ENCODE assay signal across 9 mouse cellular contexts in the genomic region with DNA sequence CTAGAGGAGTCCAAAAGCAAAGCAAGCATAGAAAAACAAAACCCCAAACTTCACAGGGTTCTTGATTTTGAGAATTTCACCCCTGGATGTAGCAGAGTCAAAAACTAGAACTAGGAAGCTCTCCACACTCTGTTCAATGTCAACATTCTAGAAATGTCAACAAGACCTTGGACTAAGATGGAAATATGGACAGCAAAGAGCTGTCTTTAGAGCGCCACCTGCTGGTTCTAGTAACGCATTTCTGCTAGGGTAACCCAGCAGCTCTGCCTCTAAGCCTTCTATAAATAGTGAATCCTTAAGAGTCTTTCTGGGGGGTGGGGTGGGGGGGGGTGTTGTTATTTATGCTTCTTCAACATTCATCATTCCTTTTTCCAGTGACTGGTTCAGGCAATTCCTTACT. TPM values are rescaled to one million over a fixed set of nuclear protein-coding genes. Genes with fewer than 3 reads are reported as not detected.
A peak's percentile ranks its signal among the peaks of the same experiment; 100 is the strongest.
DNase-seq lines count a peak whose midpoint lies in the region; ATAC-seq and TF ChIP-seq lines count a peak whose summit lies in the region.
"Had no signal": no experiment of that assay in that cellular context is flagged by ENCODE, and none has a peak within 500 bp of the region (broad histone marks: within the 10 kb centered on the region; RNA-seq: fewer than 3 reads in every experiment).

No protein-coding gene starts in this region.

- H3K27ac ChIP-seq in cerebellum, adult 2 months (ENCODE audit: insufficient read depth, low read length), result no peak overlapping the region
- H3K27ac ChIP-seq in intestine, embryonic 14.5 days (ENCODE audit: low read depth), result no peak overlapping the region

- ATAC-seq in common myeloid progenitor, adult 5-6 weeks (replicated peaks; ENCODE audit: low read depth, poor library complexity, severe bottlenecking), result peak; percentile 60
- no peak for ATAC-seq in intestine, embryonic 14.5 days (replicated peaks; ENCODE audit: low FRiP score, low TSS enrichment, low read depth)

- no peak overlapping the region for H3K4me3 ChIP-seq in cerebellum, adult 2 months (replicated peaks; ENCODE audit: insufficient read depth, low read depth, low read length)
- H3K4me3 ChIP-seq in intestine, embryonic 14.5 days (ENCODE audit: low read depth, low read length), result no peak overlapping the region
- no peak overlapping the region for H3K4me3 ChIP-seq in lung, adult 2 months (replicated peaks; ENCODE audit: extremely low read depth, low read depth, low read length)

- no peak for TF ChIP-seq POLR2A in cerebellum, adult 2 months (IDR thresholded peaks at IDR 0.05; ENCODE audit: borderline replicate concordance, insufficient read depth, low read length)
- no peak for TF ChIP-seq POLR2A in lung, adult 2 months (IDR thresholded peaks at IDR 0.05; ENCODE audit: borderline replicate concordance, extremely low read depth, low read depth, low read length)

- no peaks in the 10 kb centered on the region for H3K4me1 ChIP-seq in cerebellum, adult 2 months (ENCODE audit: control insufficient read depth, insufficient read depth, low read length)
- H3K4me1 ChIP-seq in intestine, embryonic 14.5 days (replicated peaks; ENCODE audit: control insufficient read depth, insufficient read depth, low read length), result no peaks in the 10 kb centered on the region
- peaks cover 16% of the 10 kb centered on the region for H3K4me1 ChIP-seq in lung, adult 2 months (ENCODE audit: control insufficient read depth, insufficient read depth, low read length)

- H3K27me3 ChIP-seq in cerebellum, adult 2 months (ENCODE audit: control insufficient read depth, insufficient read depth, low read length), result no peaks in the 10 kb centered on the region
- H3K27me3 ChIP-seq in intestine, embryonic 14.5 days (replicated peaks; ENCODE audit: control insufficient read depth, insufficient read depth, low read length), result no peaks in the 10 kb centered on the region

- TF ChIP-seq CTCF in cerebellum, adult 2 months (IDR thresholded peaks at IDR 0.05; ENCODE audit: borderline replicate concordance, insufficient read depth, low read depth, low read length), result peak; percentile 74; the same call in 1 of the 2 replicates
- TF ChIP-seq CTCF in lung, adult 2 months (IDR thresholded peaks at IDR 0.05; ENCODE audit: insufficient read depth, low read length), result peak; percentile 46; the same call in 1 of the 2 replicates

- no peaks in the 10 kb centered on the region for H3K9me3 ChIP-seq in intestine, embryonic 14.5 days (ENCODE audit: control insufficient read depth, low read length)

- DNase-seq in cerebellum, adult 2 months, result peak; percentile 55 to 57
- DNase-seq in cerebellum, adult 11-12 months, result no peak
- DNase-seq in right cerebral cortex, adult 18-20 months, result peak; percentile 52
- DNase-seq in right cerebral cortex, postnatal 36 days (ENCODE audit: low spot score in 2 of 2), result no peak
- peak; percentile 73 for DNase-seq in intestine, embryonic 14.5 days (ENCODE audit: low spot score)
- DNase-seq in lung, adult 2 months, result peak; percentile 51
- DNase-seq in spleen, adult 12 weeks (ENCODE audit: low spot score), result peak; percentile 28

- no peak overlapping the region for H3K4me2 ChIP-seq in intestine, embryonic 14.5 days (ENCODE audit: low read length)

- no peak overlapping the region for H3K9ac ChIP-seq in intestine, embryonic 14.5 days (ENCODE audit: low read length)

- WGBS in cerebellum, adult 2 months, result 0% methylated on average over 2 of the region's 2 CpGs
- WGBS in intestine, embryonic 14.5 days, result 0% methylated on average over 2 of the region's 2 CpGs
- WGBS in lung, adult 2 months, result 0% methylated on average over 2 of the region's 2 CpGs

- H3K36me3 ChIP-seq in intestine, embryonic 14.5 days (ENCODE audit: control insufficient read depth, insufficient read depth, low read length), result no peaks in the 10 kb centered on the region

RNA-seq across cellular contexts. Expression of gene Ndel1, which starts 3.2 kb away (rescaled TPM):
- 91.1 and 103 TPM in 2 replicates for polyA plus RNA-seq in cerebellum, adult 2 months (2012; rRNA removed)
- total RNA-seq in common myeloid progenitor, adult 5-6 weeks (2017), result 36.8 and 38.4 TPM in 2 replicates
- 60.0 and 60.3 TPM in 2 replicates for polyA plus RNA-seq in intestine, embryonic 14.5 days (2014; fragmentation: Nextera tagmentation; extraction: Ambion mirVana)
- 74.3 and 75.3 TPM in 2 replicates for polyA plus RNA-seq in lung, adult 2 months (2012; rRNA removed)

RNA-seq across cellular contexts. Expression of gene Rnf222, which starts 13.5 kb away (rescaled TPM):
- 0.05 TPM in 1 of 2 replicates, not detected in the other for polyA plus RNA-seq in cerebellum, adult 2 months (2012; rRNA removed)
- total RNA-seq in common myeloid progenitor, adult 5-6 weeks (2017), result 0.23 TPM in 1 of 2 replicates, not detected in the other
- polyA plus RNA-seq in intestine, embryonic 14.5 days (2014; fragmentation: Nextera tagmentation; extraction: Ambion mirVana), result 0.07 and 0.11 TPM in 2 replicates
- polyA plus RNA-seq in lung, adult 2 months (2012; rRNA removed), result 0.14 and 1.4 TPM in 2 replicates
- total RNA-seq: layer of hippocampus, adult 18-20 months had no signal

RNA-seq across cellular contexts. Expression of gene Rpl26, which starts 26.5 kb away (rescaled TPM):
- polyA plus RNA-seq in cerebellum, adult 2 months (2012; rRNA removed), result 1,554 and 1,707 TPM in 2 replicates
- 5,501 and 6,055 TPM in 2 replicates for total RNA-seq in common myeloid progenitor, adult 5-6 weeks (2017)
- polyA plus RNA-seq in intestine, embryonic 14.5 days (2014; fragmentation: Nextera tagmentation; extraction: Ambion mirVana), result 1,271 and 1,334 TPM in 2 replicates
- polyA plus RNA-seq in lung, adult 2 months (2012; rRNA removed), result 469 and 674 TPM in 2 replicates

RNA-seq across cellular contexts. Expression of gene Odf4, which starts 52.0 kb away (rescaled TPM):
- polyA plus RNA-seq in cerebellum, adult 2 months (2012; rRNA removed), result 1.0 and 1.1 TPM in 2 replicates
- not detected in 2 replicates for total RNA-seq in common myeloid progenitor, adult 5-6 weeks (2017)
- 0.22 TPM in 1 of 2 replicates, not detected in the other for polyA plus RNA-seq in intestine, embryonic 14.5 days (2014; fragmentation: Nextera tagmentation; extraction: Ambion mirVana)
- polyA plus RNA-seq in lung, adult 2 months (2012; rRNA removed), result 0.19 and 0.25 TPM in 2 replicates
- total RNA-seq: layer of hippocampus, adult 18-20 months had no signal

Comparison
In these comparisons a context has a peak if more than half of its experiments do, and no peak if none do; other contexts are left out.
1. DNase-seq: peak in cerebellum, adult 2 months (2 of 2), right cerebral cortex, adult 18-20 months (single experiment), intestine, embryonic 14.5 days (single experiment), lung, adult 2 months (single experiment) and spleen, adult 12 weeks (single experiment); none in cerebellum, adult 11-12 months (single experiment) and right cerebral cortex, postnatal 36 days (0 of 2).